Mouse (Mus musculus): Measurements from ENCODE around the gene Ccdc78.

GRCm38 (mm10) chr17:25786781-25787504 lies 563 bp downstream of the Ccdc78 start:
- TF ChIP-seq GATA1 (IDR thresholded peaks at IDR 0.05; ENCODE audit: low read length), result no peak
- no peak for TF ChIP-seq TAL1 (IDR thresholded peaks at IDR 0.05; ENCODE audit: low read length)

Measured in erythroblast, embryonic 14.5 days (primary cell).